Mouse (Mus musculus) spleen, adult 2 months (tissue): ENCODE data around the gene Trim75. TPM values are rescaled to one million over a fixed set of nuclear protein-coding genes. Genes with fewer than 3 reads are reported as not detected.

Source experiments
- DNase-seq, 2 experiments: peaks; one replicate each; pipeline versions ENCODE4 v3.0.0 to v3.0.0-alpha.2; 2012 to 2021; ENCODE audit warnings: low spot score in 2 of 2, low read depth in 1 of 2
- H3K27ac ChIP-seq: fragments of 200-500 bp; 2 replicates; pipeline ENCODE4 v1.5.1; 2012; ENCODE audit warnings: low read length, inconsistent platforms; ENCODE audit not compliant: insufficient read depth
- H3K27me3 ChIP-seq: fragments of 200-500 bp; 2 replicates; pipeline ENCODE4 v1.6.1; 2012; ENCODE audit warnings: mild to moderate bottlenecking, moderate library complexity, low read length, inconsistent platforms; ENCODE audit not compliant: control insufficient read depth, insufficient read depth
- H3K36me3 ChIP-seq: fragments of 200-500 bp; 2 replicates; pipeline ENCODE4 v1.6.1; 2012; ENCODE audit warnings: mild to moderate bottlenecking, low read length, inconsistent platforms; ENCODE audit not compliant: control insufficient read depth, insufficient read depth
- H3K4me1 ChIP-seq: fragments of 200-500 bp; 2 replicates; pipeline ENCODE4 v1.6.1; 2011; ENCODE audit warnings: inconsistent platforms; ENCODE audit not compliant: control insufficient read depth, insufficient read depth, insufficient read length
- H3K4me3 ChIP-seq: fragments of 200-500 bp; 2 replicates; pipeline ENCODE4 v1.5.1; 2011; ENCODE audit warnings: mild to moderate bottlenecking, inconsistent platforms; ENCODE audit not compliant: insufficient read depth, insufficient read length; ENCODE audit errors: extremely low read depth
- CTCF ChIP-seq: fragments of 200-500 bp; IDR thresholded peaks from 2 replicates; pipeline ENCODE4 v1.5.1; 2011; ENCODE audit warnings: mild to moderate bottlenecking, inconsistent platforms; ENCODE audit not compliant: insufficient read depth, insufficient read length, insufficient replicate concordance; ENCODE audit errors: extremely low read depth
- POLR2A ChIP-seq: fragments of 200-500 bp; IDR thresholded peaks from 2 replicates; pipeline ENCODE4 v1.6.1; 2011; ENCODE audit warnings: low read depth, low read length, inconsistent platforms
- WGBS: fragments of 180-500 bp; shearing (Covaris S2); methylation state at CpG from one replicate; pipeline ENCODE4 v1.1.7; 2018; 5-methylcytosine and 5-hydroxymethylcytosine counted together
- polyA plus RNA-seq: library from polyadenylated mRNA; depleted of rRNA; stranded (reverse); fragments of >200 nt; gene quantifications from 2 replicates; pipeline ENCODE4 v1.2.3, GENCODE M21; 2012; rRNA removed

The Trim75 gene
- polyA plus RNA-seq, 1 experiment: not detected

DNA sequence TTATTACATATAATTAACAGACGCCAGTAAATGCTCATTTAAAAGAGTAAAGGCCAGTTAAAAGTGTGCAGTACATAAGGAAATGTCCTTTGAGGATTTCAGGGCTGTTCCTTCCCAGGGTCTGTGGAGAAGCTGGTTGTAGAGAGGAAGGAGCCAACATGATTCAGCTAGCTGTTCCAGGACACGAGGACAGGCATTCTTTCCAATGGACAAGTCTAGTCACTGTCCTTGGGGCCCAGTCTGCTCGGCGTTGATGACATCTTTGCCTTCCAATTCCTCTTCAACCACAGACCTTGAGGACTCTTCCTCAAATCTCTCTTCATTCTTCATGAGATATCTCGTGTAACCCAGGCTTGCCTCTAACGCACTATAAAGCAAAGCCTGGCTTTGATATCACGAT is 42.0 kb downstream of the Trim75 start:
- Histone ChIP-seq H3K36me3 (no peaks in the 10 kb centered on the region), H3K27me3 (no peaks in the 10 kb centered on the region), H3K4me1 (no peaks in the 10 kb centered on the region; the same call in none of the 2 replicates), H3K27ac (no peak overlapping the region), H3K4me3 (no peak overlapping the region)
- DNase-seq: no peak
- 65% methylated on average over 7 of the region's 7 CpGs for WGBS
- TF ChIP-seq POLR2A: no peak

GRCm38 (mm10) chr8:64944831-64945230 is 42.8 kb downstream of the Trim75 start:
- TF ChIP-seq CTCF (no peak), POLR2A (no peak)
- no peak overlapping the region for H3K27ac ChIP-seq
- no peaks in the 10 kb centered on the region for H3K27me3 ChIP-seq
- 30% methylated on average over 5 of the region's 5 CpGs for WGBS
- no peak overlapping the region for H3K4me3 ChIP-seq
- no peaks in the 10 kb centered on the region; the same call in none of the 2 replicates for H3K4me1 ChIP-seq
- H3K36me3 ChIP-seq: no peaks in the 10 kb centered on the region
- peak in 1 of 2 experiments; percentile 21 for DNase-seq

GRCm38 (mm10) chr8:64942946-64943345 is 44.7 kb downstream of the Trim75 start:
- Histone ChIP-seq H3K27ac (no peak overlapping the region), H3K4me3 (no peak overlapping the region), H3K36me3 (no peaks in the 10 kb centered on the region), H3K27me3 (no peaks in the 10 kb centered on the region), H3K4me1 (no peaks in the 10 kb centered on the region; the same call in 1 of the 2 replicates)
- 14% methylated on average over 5 of the region's 5 CpGs for WGBS
- no peak for DNase-seq
- TF ChIP-seq CTCF: no peak
- TF ChIP-seq POLR2A: no peak

DNA sequence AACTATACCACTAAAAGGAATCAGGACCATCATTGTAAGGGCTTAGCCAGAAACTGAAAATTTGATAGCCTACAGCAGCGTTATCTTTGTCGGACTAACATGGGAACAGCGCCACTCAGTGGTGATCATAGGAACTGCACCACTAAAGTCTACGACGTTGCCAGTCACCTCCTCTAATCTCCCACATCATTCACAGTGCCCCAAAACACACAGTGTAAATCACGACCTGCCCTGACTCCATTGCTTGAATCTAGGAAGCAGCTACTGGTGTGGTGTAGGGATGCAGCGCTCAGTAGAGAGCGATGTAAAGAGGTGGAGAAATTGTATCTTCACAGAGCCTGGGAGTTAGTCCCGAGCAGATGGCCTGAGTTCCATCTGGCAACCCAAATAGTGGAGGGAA is 46.1 kb downstream of the Trim75 start:
- 18% methylated on average over 9 of the region's 9 CpGs for WGBS

DNA sequence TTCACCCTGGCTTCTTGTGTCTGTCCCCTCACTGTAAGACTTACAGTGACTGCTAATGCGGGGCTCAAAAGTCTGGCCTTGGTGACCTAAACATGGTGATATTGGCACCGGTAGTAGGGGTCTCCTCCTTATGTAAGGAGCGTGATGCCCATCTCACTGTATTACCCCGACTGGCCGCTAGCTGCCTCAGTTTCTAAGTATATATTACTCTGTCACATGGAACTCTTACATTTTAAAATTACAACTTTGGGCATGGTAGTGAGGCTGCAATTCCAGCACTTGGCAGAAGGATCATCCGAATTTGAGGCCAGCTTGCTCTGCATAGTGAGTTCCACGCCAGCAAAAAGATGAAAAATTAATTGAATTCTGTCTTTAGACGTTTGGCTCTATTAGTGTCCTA is 46.6 kb downstream of the Trim75 start:
- H3K27me3 ChIP-seq: no peaks in the 10 kb centered on the region
- H3K36me3 ChIP-seq: no peaks in the 10 kb centered on the region
- 86% methylated on average over 8 of the region's 8 CpGs for WGBS
- no peak for DNase-seq
- no peak overlapping the region for H3K4me3 ChIP-seq
- H3K4me1 ChIP-seq: no peaks in the 10 kb centered on the region
- no peak for TF ChIP-seq POLR2A
- TF ChIP-seq CTCF: no peak
- no peak overlapping the region for H3K27ac ChIP-seq

More for the DNA sequence above, 46.1 kb downstream of the Trim75 start:
- Histone ChIP-seq H3K36me3 (no peaks in the 10 kb centered on the region), H3K4me3 (no peak overlapping the region), H3K27me3 (no peaks in the 10 kb centered on the region), H3K4me1 (no peaks in the 10 kb centered on the region; the same call in 1 of the 2 replicates), H3K27ac (no peak overlapping the region)
- DNase-seq: peak; percentile 37 to 68
- peak; percentile 78; the same call in 1 of the 2 replicates for TF ChIP-seq CTCF
- TF ChIP-seq POLR2A: no peak

GRCm38 (mm10) chr8:64934997-64935396 is 52.6 kb downstream of the Trim75 start:
- H3K4me3 ChIP-seq: no peak overlapping the region
- WGBS: 69% methylated on average over 3 of the region's 3 CpGs
- no peak for DNase-seq
- no peaks in the 10 kb centered on the region for H3K36me3 ChIP-seq
- TF ChIP-seq CTCF: no peak
- TF ChIP-seq POLR2A: no peak
- no peaks in the 10 kb centered on the region for H3K27me3 ChIP-seq
- H3K27ac ChIP-seq: no peak overlapping the region
- no peaks in the 10 kb centered on the region for H3K4me1 ChIP-seq

Other genes starting within 250 kb of the Trim75 start
- gene Klhl2, start 137.8 kb downstream of the Trim75 start, polyA plus RNA-seq: 5.2 and 5.3 TPM in 2 replicates
- 40.0 and 51.9 TPM in 2 replicates for gene Tmem192, start 40.6 kb downstream of the Trim75 start, polyA plus RNA-seq
- not detected in 2 replicates for gene Trim61, start 30.7 kb upstream of the Trim75 start, polyA plus RNA-seq
- not detected in 2 replicates for gene Trim60, start 30.8 kb upstream of the Trim75 start, polyA plus RNA-seq
- not detected in 2 replicates for gene Apela, start 49.5 kb upstream of the Trim75 start, polyA plus RNA-seq
- not detected in 2 replicates for gene Gm10663, start 87.2 kb upstream of the Trim75 start, polyA plus RNA-seq
- not detected in 2 replicates for gene BC030870, start 141.7 kb upstream of the Trim75 start, polyA plus RNA-seq